Mouse (Mus musculus) cerebellum, adult (tissue): ENCODE measurements around the gene Enthd1.

Source experiments
- ATAC-seq: cut with Nextera tagmentation; 2 replicates; pipeline ENCODE4 v1.9.2; 2017; ENCODE audit warnings: mild to moderate bottlenecking, moderate library complexity, mixed read lengths; ENCODE audit not compliant: insufficient number of reproducible peaks, low FRiP score, low TSS enrichment

The Enthd1 gene

DNA sequence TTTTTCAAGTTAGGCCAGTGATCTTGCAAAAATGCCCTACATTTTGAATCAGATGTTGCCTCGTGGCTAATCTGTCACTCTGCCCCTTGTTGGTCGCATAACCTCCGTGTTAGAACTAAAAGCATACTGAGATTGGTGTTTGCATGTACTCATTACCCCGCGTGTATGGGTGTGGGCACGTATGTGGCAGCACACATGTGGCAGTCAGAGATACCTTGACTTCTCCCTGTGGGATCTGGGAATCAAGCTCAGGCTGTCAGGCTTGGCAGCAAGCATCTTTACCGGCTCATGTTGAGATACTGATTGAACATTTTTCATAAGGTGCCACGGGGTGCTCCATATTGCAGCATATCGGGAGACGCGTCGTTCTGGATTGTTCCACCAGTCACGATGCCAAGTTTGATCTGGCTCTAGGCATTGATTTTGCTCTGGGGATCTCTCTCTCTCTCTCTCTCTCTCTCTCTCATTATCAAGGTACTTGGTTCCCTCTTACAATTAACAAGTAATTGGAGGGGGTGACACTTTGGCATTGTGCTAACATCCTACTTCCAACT, 10.9 kb upstream of the Enthd1 start:
- ATAC-seq: no peak

DNA sequence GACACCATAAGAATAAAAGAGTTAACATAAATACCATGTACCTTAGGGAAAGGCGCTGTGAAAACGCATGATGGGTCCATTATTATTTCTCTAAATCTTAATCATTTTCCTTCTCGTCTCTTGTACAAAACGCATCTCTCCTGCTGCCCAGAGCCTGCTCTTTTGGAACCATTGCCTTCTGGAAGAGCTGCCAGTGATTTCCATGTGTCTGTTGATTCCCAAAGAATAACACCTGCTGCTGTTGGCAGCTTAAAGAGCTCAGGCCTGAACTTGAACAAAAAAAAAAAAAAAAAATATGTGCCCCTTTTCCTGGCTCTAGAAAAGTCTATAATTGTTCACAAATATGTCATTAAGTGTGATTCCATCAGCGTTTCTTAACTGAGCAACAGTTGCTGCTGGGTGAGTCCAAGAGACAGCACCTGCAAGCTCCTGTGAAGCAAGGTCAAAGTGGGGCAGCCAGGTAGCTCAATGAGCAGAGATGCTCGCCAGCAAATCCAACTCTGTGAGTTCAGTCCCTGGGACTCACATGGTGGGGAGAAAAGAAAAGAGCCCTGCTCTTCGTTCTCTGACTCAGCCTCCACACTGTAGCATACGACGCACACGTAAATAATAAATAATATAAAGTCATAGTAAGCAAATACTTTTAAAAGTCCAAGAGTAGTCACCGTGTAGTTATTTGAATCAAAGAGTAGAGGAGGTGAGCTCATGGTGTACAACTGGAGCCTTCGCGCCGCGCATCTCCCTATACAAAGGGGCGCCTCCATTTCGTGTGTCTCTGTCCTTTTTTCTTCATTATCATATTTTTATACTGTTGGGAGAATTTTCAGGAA, 9.5 kb upstream of the Enthd1 start:
- ATAC-seq: no peak

DNA sequence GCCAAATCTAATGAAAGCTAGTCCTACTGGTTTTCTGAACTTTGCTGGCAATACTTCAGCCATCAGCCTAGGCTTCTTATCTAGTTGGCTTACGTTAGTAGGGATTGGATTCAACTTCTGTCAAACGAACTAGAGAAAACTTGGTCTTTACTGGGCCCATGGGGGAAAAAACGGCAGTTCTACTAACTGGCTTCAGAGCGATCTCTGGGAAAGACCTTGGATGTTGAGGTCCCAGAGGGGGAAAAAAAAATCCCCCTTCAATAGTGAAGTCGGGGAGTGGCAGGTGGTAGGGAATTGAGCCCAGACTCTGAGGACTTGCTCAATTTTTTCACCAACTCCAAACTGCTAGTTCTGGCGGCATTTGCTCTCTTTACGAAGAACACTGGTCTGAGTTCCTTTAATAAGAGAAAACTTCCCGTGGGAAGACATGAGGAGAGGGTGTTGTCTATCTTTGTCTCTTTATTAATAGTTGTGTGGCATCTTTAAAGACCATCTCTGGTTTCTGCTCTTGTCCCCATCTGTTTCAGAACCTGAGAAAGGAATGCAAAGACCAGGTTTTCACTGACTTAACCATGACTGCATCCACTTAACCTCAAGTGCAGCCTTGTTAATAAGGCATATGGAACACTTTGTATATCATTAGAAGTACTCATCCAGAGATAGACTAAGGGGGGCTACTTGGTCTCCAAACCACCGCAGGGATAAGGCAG, 8.0 kb upstream of the Enthd1 start:
- ATAC-seq: no peak

DNA sequence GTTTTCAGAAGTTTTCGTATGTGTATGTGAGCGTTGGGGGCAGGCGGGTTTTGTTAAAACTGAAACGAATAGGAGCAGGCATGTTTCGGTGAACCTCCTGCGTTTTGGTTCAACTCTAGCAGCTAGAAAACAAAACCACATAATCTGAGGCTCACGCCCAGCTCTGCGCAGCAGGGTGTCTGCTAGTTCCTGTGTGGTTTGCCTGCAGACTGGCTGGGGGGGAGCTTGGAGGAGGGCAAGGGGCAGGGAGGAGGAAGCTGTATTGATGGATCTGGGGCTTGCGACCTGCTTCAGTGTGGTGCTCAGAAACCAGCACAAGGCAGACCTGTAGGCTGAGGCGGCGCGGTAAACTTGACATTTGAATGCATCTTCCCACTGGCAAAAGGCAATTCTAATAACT, 7.3 kb upstream of the Enthd1 start, which contains the start of gene Grap2:
TSS of gene Grap2 (plus strand) at position 304 of the 400 bp plus-strand sequence.
- no peak for ATAC-seq

DNA sequence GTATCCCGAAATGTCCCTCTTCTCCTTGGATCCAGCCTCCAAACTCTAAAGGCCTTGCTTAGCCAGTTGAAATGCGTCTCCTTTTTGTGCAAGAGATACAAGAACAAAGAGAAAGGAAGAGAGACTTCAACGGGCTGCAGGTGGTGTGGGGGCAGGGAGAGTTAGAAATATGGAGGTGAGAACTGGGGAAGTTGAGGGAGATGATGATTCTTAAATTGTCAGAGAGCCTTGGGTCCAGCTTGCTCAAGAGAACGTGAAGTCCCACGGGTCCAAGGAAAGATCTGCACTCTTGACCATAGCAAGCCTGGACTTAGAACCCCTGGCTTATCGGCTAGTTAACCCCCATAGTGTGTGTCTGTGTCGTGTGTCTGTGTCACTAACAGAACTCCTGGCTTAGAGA, 6.7 kb upstream of the Enthd1 start:
- no peak for ATAC-seq

DNA sequence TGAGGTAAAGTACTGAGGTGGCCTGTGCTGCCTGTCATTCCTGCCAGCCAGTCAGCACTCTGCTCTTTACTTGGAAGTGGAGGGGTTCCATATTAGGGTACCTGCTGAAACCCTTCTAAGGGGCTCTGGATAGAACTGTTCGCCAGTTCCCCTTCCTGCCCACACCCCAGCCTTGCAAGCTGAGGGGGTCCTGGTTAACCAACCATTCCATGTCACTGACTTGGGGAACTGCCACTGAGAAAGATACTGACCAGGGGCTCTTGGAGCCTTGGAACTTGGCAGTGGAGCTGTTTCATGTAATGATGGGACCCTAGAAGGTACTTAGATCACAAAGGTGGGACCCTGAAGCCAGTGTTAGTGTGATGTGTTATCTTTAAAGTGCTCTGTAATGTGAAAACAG, 5.3 kb upstream of the Enthd1 start:
- no peak for ATAC-seq

DNA sequence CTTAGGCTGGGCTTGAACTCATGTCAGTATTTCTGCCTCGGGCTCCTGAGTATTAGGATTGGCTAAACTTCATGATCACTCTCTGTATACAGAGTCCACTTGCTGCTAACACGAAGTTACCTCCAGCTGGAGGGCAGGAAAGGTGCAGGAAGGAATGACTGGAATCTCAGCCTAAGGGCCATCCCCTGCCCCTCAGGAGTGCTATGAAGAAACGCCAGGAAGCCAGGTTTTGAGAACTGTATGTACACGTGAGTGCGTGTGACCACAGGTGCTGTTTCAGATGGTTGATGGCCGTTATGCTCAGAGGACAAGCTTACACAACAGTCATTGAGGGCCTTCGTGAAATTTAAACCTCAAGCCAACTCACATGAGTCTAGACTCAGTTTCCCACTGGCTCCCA, 4.2 kb upstream of the Enthd1 start:
- ATAC-seq: no peak

DNA sequence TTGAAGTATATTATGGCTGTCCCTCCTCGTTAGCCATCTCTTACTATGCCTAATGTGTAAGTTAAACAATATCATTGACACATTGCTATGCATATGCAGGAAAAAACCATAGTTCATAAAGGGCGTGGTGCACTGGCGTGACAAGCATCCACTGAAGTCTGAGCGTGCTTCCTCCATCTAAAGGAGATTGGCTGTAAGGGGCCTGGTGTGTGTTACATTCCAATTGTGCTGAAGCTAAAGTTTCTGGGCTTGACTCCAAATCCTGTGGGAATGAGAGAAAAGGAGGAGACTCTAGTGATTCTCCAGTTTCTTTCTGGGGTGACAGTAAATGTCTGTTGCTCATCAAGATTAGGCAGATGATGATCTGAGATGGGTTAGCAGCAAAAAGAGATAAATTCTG, 2.8 kb upstream of the Enthd1 start:
- no peak for ATAC-seq

DNA sequence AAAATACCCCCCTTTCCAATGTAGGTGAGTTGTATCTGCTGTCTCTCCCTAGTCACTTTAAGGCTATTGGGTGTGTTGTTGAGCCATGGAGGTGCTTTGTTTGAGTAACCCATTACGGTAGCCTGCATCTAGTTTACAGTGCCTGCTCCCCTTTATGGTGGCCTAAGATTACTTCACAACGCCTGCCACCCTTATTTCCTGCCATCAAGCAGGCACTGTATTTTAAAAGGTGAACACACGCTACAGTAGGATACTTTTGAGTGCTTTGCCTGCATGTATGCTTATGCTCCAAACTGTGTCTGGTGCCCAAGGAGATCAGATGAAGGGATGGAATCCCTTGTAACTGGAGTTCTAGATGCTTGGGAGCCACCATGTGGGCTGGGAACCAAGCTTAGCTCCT, 2.2 kb upstream of the Enthd1 start:
- no peak for ATAC-seq

DNA sequence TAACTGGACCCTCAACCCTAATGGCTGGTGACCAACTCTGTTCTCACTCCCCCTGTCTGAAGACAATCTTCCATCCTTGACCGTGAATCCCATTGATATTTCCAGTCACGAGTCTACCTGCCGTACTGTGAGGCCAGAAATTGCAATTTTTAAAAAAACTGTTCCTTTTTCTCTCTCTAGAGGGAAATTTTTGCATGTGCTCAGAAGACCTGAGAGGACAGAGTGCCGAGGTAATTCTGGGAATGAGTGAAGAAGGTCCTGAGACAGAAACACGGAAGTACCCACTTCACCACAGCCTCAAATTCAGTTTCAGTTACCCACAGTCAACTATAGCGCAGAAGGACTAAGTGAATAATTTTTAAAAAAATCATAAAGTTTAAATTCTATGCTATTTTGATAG, 1.7 kb upstream of the Enthd1 start:
- ATAC-seq: no peak

DNA sequence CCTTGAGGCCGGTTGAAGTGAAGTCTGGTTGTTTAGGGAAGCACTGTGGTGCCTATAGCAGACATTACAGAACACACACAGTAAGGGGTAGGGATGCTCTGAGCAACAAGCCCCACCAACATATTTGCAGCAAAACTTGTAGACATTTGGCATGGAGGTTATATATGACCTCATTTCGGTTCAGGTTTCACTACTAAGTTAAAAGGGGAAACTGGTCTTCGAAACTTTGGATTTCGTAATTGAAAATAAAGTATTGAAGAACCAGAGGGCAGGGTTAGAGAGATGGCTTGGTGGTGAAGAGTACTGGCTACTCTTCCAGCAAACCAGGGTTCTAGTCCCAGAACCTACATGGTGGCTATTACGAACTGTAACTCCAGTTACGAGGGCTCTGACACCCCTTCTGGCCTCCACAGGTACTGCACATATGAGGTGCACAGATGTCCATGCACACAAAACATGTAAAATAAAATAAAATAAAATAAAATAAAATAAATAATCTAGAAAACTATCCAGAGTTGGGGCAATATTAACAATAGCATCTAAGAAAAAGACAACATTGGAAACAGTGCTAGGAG, 1.2 kb downstream of the Enthd1 start:
- ATAC-seq: no peak

DNA sequence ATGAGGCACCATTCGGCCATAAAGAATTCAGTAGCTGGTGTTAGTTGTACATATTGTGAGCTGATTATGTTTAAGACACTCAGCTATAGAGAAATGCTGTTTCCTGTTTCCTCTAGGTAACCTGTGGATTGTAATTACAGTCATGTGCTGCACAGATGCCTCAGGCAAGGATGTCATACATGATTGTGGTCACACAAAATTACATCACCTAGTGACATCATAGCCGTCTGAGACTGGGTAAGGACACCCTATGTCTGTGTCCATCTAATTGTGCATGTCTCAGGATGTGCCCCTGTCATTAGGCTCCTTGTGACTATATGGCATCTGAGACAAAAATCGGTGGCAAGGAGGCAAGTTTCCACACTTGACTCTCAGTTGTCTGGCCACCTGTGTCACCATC, 2.5 kb downstream of the Enthd1 start:
- ATAC-seq: no peak

DNA sequence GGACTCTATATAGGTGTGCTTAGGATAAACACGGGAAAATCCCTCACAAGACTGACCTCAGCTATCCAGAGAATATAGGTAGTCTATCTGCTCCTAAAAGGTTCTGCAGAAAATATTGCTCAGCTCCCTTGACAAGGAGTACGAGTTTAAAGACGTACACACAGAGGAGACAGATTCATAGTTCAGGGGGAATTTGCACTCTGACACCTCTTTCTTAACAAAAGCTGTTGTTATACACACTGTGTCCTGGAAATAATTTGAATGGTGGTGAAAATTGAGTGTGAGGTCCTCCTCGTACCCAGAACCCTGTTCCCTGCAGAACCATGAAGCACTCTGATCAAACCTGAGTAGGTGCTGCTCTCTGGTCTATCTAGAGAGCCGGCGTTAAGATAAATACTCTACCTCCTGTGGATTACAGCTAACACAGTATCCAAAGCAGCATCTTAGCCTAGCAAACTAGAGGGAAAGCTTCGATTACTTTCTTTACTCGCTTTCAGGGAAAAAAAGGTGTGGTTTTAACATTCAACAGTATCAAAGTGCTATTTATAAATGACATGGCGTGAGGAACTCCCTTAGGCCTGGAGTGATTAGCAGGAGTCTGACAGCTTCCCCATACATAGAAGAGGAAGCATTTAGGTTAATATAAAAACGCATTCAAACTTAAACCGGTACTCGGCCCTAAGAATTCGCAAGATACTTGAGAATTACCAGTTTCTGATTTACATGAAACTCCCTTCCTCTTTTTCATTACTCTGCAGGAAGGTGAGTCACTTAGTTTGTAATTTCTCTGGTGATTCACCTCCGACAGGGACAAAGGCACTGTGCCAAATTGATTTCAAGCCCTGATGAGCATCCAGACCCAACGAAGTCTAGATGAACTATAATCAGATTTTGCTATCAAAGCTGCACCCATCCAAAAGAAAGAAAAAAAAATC, 4.0 kb downstream of the Enthd1 start:
- no peak for ATAC-seq

DNA sequence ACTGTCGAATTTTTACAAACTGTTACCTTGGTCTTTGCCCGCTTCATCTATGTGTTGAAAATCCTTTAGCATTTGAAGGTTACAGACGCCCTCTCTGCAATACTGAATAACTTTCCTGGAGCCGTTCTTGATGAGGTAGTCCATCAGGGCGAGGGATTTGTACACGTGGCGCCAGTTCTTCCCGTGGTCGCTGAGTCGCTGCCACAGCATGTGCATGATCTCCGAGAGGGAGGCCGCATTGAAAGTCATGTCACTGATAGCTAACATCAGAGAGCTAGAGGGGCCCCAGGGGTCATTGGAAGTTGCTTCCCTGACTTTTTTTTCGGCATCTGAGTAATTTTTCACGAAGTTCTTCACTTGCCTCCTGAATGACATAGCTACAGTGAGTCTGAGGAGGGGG, 5.0 kb downstream of the Enthd1 start:
- ATAC-seq: no peak

DNA sequence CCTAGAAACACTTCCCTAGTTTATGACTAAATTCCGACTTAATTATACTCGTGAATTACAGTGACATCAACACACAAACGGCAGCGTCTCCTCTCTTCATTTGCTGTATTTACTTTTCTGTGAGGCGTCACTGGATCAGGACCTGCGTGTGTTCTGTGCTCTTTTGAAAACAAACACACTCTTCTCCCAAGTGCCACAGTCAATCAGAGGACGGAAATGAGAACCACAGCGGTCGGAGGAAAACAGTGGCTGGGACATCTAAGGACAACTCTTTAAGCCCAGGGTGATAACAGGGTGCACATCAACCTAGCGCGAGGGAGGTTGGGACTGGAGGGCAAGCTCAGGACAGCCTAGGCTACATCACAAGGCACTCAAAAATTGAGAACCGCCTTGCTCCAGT, 5.4 kb downstream of the Enthd1 start:
- no peak for ATAC-seq

DNA sequence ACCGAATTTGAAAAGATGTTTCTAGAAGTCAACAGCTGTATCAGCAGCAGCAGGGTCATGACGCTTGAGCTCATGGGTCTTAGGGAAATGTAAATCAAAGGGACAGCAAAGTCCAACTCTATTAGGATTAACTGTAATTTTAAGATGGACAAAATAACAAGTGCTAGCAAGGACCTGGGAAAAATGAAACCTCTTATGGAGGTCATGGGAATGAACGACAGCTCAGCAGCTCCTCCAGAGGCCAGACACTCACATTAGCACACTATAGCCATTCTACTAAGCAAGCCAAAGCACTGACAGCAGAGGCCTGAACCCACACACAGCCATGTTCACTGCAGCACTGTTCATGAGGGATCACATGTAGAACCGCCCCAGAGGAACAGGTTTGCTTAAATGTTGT, 7.2 kb downstream of the Enthd1 start:
- no peak for ATAC-seq

DNA sequence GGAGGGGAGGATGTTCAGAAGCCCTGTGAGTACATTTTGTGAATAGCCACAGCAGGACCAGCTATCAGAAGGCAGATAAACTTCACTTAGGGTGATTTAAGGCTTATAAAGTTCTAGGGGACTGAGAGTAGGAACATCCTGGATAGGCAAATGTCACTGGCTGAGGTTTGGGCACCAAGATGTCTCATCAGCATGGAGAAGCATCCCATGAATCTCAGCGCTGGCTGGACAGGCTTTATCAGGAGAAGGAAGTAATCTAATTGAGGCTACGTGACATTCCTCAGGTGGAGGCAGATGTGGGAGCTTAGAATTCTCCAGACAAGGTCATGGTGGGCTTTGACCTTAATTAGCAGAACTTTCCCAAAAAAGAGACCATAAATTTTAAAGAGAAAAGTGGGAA, 8.9 kb downstream of the Enthd1 start:
- no peak for ATAC-seq

DNA sequence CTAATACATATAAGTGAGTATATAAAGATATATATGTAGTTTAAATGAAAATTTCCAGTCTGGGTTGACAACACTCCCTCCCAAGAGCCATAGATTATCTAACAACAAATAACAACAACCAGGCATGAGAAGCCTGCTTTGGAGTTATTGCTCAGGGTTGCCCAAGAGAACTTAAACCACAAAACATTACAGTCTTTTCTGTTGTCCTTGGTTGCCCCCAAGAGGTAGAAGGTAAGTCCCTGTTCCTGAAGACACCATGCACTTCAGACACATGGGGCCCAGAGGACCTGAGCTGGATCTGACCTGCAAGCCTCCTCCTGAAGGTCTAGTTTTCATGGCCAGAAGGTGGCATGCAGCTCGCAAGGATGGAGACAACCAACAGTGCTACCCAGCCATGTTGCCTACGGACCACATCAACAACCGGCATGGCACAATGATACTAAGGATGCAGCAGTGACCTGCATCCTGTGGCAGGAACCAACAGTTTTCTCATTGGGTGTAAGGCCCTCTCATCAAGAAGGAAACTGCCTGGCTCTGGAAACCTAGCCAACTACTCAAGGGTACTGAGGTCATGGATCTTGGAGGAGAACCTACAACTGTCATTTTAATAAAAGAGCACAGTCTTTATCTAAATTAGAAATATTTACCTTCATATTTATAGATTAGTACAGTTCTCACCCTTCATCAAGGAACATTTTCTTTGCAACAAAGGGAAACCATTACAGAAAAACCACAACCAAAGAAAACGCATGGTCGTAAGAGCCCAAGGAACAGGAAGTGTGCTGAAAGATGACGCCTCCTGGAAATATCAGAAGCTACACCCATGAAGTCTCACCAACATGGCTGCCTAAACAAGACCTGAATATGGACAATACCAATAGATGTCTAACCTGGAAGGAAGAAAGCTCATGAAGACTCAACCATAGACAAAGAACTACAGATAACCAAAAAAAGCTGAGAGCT, 9.8 kb downstream of the Enthd1 start:
- no peak for ATAC-seq

DNA sequence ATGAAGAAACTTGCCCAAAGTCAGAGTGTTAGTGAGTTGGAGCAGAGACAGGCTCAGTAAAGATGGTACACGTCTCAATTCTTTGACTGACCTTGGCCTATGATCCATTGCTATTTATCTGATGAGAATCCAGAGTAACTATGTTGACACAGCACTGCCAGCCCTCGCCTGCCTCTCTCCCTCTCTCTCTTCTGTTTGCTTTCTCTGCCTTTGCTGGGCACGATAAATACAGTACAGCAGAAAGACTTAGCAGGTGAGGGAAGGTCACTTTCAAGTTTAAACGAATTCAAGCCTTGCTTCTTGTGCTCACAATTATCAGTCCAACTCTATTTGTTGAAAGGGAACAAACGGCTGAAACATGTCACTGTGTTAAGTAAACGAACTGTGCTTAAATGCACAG, 19.5 kb downstream of the Enthd1 start:
- no peak for ATAC-seq
